Mouse (Mus musculus) midbrain, embryonic 10.5 days (tissue): ENCODE measurements at regions not wholly inside any gene's neighbourhood (a gene's known extent, or its start where the extent isn't known, plus 50 kb on each side); places are given as distances from the start of the nearest gene placed in this dataset.
A peak's percentile ranks its signal among the peaks of the same experiment; 100 is the strongest.

Source experiments
- DNase-seq: peaks from one replicate; pipeline ENCODE4 v3.0.0-alpha.2; 2017; ENCODE audit warnings: low spot score
- H3K27ac ChIP-seq: fragments of 300-500 bp; sonication (generic); replicated peaks from 2 replicates; pipeline ENCODE4 v1.5.1; 2016; ENCODE audit warnings: mild to moderate bottlenecking
- H3K27me3 ChIP-seq: fragments of 300-500 bp; sonication (generic); 2 replicates; pipeline ENCODE4 v1.6.1; 2016; ENCODE audit warnings: low read depth, mild to moderate bottlenecking; ENCODE audit not compliant: poor library complexity, severe bottlenecking
- H3K36me3 ChIP-seq: fragments of 300-500 bp; sonication (generic); 2 replicates; pipeline ENCODE4 v1.6.1; 2016; ENCODE audit warnings: mild to moderate bottlenecking, moderate library complexity
- H3K4me1 ChIP-seq: fragments of 300-500 bp; sonication (generic); 2 replicates; pipeline ENCODE4 v1.6.1; 2016
- H3K4me3 ChIP-seq: fragments of 300-500 bp; sonication (generic); 2 replicates; pipeline ENCODE4 v1.5.1; 2016; ENCODE audit warnings: mild to moderate bottlenecking, moderate library complexity
- H3K9me3 ChIP-seq: fragments of 300-500 bp; sonication (generic); replicated peaks from 2 replicates; pipeline ENCODE4 v1.6.1; 2016; ENCODE audit warnings: mild to moderate bottlenecking
- WGBS: fragments of 180-500 bp; shearing (Covaris S2); methylation state at CpG from one replicate; pipeline ENCODE4 v1.1.7; 2016; 5-methylcytosine and 5-hydroxymethylcytosine counted together

DNA sequence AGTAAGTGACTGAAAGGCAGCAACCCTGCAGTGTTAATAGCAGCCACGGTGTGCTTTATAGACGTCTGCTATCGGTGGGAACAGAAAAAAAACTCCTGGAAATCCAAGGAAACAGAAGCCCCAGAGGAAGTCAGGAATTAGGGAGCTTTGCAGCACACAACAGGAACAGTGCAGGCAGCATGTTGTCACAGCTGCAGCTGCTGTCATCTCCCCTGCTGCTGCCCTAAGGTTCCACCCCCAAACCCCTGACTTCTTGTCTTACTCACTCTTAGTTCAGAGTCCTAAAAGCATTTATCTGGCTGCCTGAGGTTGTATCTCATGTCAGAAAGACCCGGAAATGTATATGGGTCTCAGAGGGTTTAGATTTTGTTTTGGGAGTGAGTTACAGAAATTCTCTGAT, 432.3 kb downstream of the 9330182O14Rik start:
- WGBS = 16% methylated on average over 4 of the region's 4 CpGs
- Histone ChIP-seq H3K27me3 (no peaks in the 10 kb centered on the region), H3K4me1 (no peaks in the 10 kb centered on the region), H3K27ac (no peak overlapping the region), H3K9me3 (no peaks in the 10 kb centered on the region), H3K4me3 (no peak overlapping the region), H3K36me3 (no peaks in the 10 kb centered on the region)
- peak; percentile 16 for DNase-seq

DNA sequence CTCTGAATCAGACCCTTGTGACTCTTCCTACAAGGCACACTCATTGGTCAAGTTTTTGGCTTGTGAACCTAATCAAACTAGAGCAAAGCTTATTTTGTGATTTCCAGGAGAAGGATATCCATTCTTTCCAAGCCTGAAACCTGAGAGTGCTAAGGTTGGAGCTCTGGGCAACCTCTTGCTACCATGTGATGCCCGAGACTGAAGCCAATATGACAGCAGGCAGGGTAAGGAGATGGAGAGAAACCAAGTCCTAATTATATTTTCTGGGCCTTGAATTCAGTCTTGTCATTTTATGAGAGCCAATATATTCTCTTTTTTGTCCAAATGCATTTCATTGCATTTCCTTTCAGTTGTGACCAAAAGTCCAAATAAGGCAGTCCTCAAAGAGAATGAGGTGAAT, 434.5 kb downstream of the 9330182O14Rik start:
- H3K27ac ChIP-seq = no peak overlapping the region
- WGBS = 77% methylated on average over 1 of the region's 1 CpGs
- no peak overlapping the region for H3K4me3 ChIP-seq
- H3K36me3 ChIP-seq = no peaks in the 10 kb centered on the region
- H3K4me1 ChIP-seq = no peaks in the 10 kb centered on the region
- DNase-seq = no peak
- no peaks in the 10 kb centered on the region for H3K9me3 ChIP-seq
- H3K27me3 ChIP-seq = no peaks in the 10 kb centered on the region
